8 mouse cellular contexts compared by ENCODE assay signal in genomic region chr4:133813174-133813991, GRCm38 (mm10). TPM values are rescaled to one million over a fixed set of nuclear protein-coding genes. Genes with fewer than 3 reads are reported as not detected.
A peak's percentile ranks its signal among the peaks of the same experiment; 100 is the strongest.
DNase-seq lines count a peak whose midpoint lies in the region; ATAC-seq and TF ChIP-seq lines count a peak whose summit lies in the region.

No protein-coding gene starts in this region.

- under 1% methylated on average over 60 of the region's 101 CpGs for WGBS in forebrain, embryonic 15.5 days
- under 1% methylated on average over 71 of the region's 101 CpGs for WGBS in lung, adult 2 months

- H3K36me3 ChIP-seq in forebrain, embryonic 15.5 days: no peaks in the 10 kb centered on the region

- peak overlapping the region; percentile 76 for H3K9ac ChIP-seq in forebrain, embryonic 15.5 days (replicated peaks)

- peak; percentile 94 for ATAC-seq in forebrain, embryonic 15.5 days (replicated peaks)
- peak; percentile 50 for ATAC-seq in neutrophil, adult 5-6 weeks (ENCODE audit: extremely low read depth, insufficient number of reproducible peaks, low FRiP score, poor library complexity, severe bottlenecking)

- H3K4me2 ChIP-seq in forebrain, embryonic 15.5 days (replicated peaks): peak overlapping the region; percentile 74

- peak; percentile 82 for TF ChIP-seq POLR2A in lung, adult 2 months (IDR thresholded peaks at IDR 0.05; ENCODE audit: borderline replicate concordance, extremely low read depth, low read depth, low read length)

- peak overlapping the region; percentile 99 for H3K27ac ChIP-seq in forebrain, embryonic 15.5 days (replicated peaks)

- peak overlapping the region; percentile 68 for H3K4me3 ChIP-seq in forebrain, embryonic 15.5 days
- peak overlapping the region; percentile 68 for H3K4me3 ChIP-seq in lung, adult 2 months (replicated peaks; ENCODE audit: extremely low read depth, low read depth, low read length)

- DNase-seq in ES-CJ7 (ENCODE audit: low read depth, low spot score): peak; percentile 92
- peak; percentile 93 for DNase-seq in cerebellum, adult 11-12 months
- peak; percentile 96 for DNase-seq in heart, postnatal 25 days (ENCODE audit: low spot score)
- peak; percentile 87 to 92 for DNase-seq in layer of hippocampus, adult 18-20 months (ENCODE audit: low spot score in 2 of 2)
- DNase-seq in lung, adult 2 months: peak; percentile 97
- peak; percentile 84 to 92 for DNase-seq in thymus, adult 18-20 months

- no peaks in the 10 kb centered on the region for H3K27me3 ChIP-seq in forebrain, embryonic 15.5 days

- no peak for TF ChIP-seq CTCF in lung, adult 2 months (IDR thresholded peaks at IDR 0.05; ENCODE audit: insufficient read depth, low read length)

- H3K9me3 ChIP-seq in forebrain, embryonic 15.5 days: no peaks in the 10 kb centered on the region

- H3K4me1 ChIP-seq in forebrain, embryonic 15.5 days: peaks cover 24% of the 10 kb centered on the region
- H3K4me1 ChIP-seq in lung, adult 2 months (ENCODE audit: control insufficient read depth, insufficient read depth, low read length): peaks cover 11% of the 10 kb centered on the region

- intact Hi-C loops in heart, postnatal 25 days (cut with DNase I): loop anchor here (1.0 kb wide), 1 partner anchor 56 kb away; no protein-coding TSS in a partner anchor

RNA-seq across cellular contexts. Expression of gene Arid1a, which starts 56.8 kb away (rescaled TPM):
- 40.1 and 40.9 TPM in 2 replicates for polyA plus RNA-seq in forebrain, embryonic 15.5 days (2015; fragmentation: Nextera tagmentation; extraction: Ambion mirVana)
- 10 to 100 TPM; 35.4 to 42.2 TPM for total RNA-seq in heart, postnatal 25 days (2021)
- total RNA-seq in layer of hippocampus, adult 18-20 months (2021): 10 to 100 TPM; 81.2 to 83.2 TPM
- polyA plus RNA-seq in lung, adult 2 months (2012; rRNA removed): 68.3 and 77.3 TPM in 2 replicates
- total RNA-seq in neutrophil, adult 5-6 weeks (2017): 97.9 and 100 TPM in 2 replicates

Comparison
In these comparisons a context has a peak if more than half of its experiments do, and no peak if none do; other contexts are left out.
1. Peak in every context shown above with its lines: DNase-seq, ATAC-seq, H3K4me3 ChIP-seq and H3K27ac ChIP-seq.